Mouse (Mus musculus) kidney, adult 2 months (tissue): ENCODE data around the gene Slc4a3.

Experiments used
- CTCF ChIP-seq: fragments of 200-500 bp; conservative IDR thresholded peaks from 2 replicates; pipeline ENCODE4 v1.5.1; 2011; ENCODE audit warnings: low read depth, mild to moderate bottlenecking, control low read depth, low read length, moderate library complexity, mixed read lengths; ENCODE audit not compliant: insufficient read depth, insufficient read length
- POLR2A ChIP-seq: fragments of 200-500 bp; IDR thresholded peaks from one replicate; pipeline ENCODE4 v1.6.1; 2011; ENCODE audit warnings: low read depth, low read length, control low read depth

GRCm38 (mm10) chr1:75561898-75562238 is 15.8 kb downstream of the Slc4a3 start:
- no peak for TF ChIP-seq CTCF
- TF ChIP-seq POLR2A: no peak
